Mouse (Mus musculus) kidney, embryonic 14.5 days (tissue): ENCODE measurements at regions not wholly inside any gene's neighbourhood (a gene's known extent, or its start where the extent isn't known, plus 50 kb on each side); places are given as distances from the start of the nearest gene placed in this dataset.

ENCODE experiments used
- ATAC-seq: fragments of 200-750 bp; cut with Nextera tagmentation; 2 replicates; pipeline ENCODE4 v1.8.0; 2017; ENCODE audit warnings: moderate number of reproducible peaks, mild to moderate bottlenecking, moderate TSS enrichment, moderate library complexity; ENCODE audit not compliant: low FRiP score, low TSS enrichment
- H3K27ac ChIP-seq: fragments of 300-500 bp; sonication (generic); 2 replicates; pipeline ENCODE4 v1.5.1; 2014; ENCODE audit warnings: low read depth, mild to moderate bottlenecking, low read length, moderate library complexity, mixed read lengths
- H3K27me3 ChIP-seq: fragments of 300-500 bp; sonication (generic); 2 replicates; pipeline ENCODE4 v1.6.1; 2014; ENCODE audit warnings: mild to moderate bottlenecking, low read length; ENCODE audit not compliant: control insufficient read depth, insufficient read depth
- H3K36me3 ChIP-seq: fragments of 300-500 bp; sonication (generic); 2 replicates; pipeline ENCODE4 v1.6.1; 2014; ENCODE audit warnings: low read length, mixed read lengths; ENCODE audit not compliant: control insufficient read depth, insufficient read depth
- H3K4me1 ChIP-seq: fragments of 300-500 bp; sonication (generic); 2 replicates; pipeline ENCODE4 v1.6.1; 2014; ENCODE audit warnings: low read length, mixed read lengths; ENCODE audit not compliant: control insufficient read depth, insufficient read depth
- H3K4me2 ChIP-seq: fragments of 300-500 bp; sonication (generic); replicated peaks from 2 replicates; pipeline ENCODE4 v1.6.1; 2014; ENCODE audit warnings: low read depth, mild to moderate bottlenecking, low read length
- H3K4me3 ChIP-seq: fragments of 300-500 bp; sonication (generic); 2 replicates; pipeline ENCODE4 v1.5.1; 2014; ENCODE audit warnings: mild to moderate bottlenecking, low read length
- H3K9ac ChIP-seq: fragments of 300-500 bp; sonication (generic); 2 replicates; pipeline ENCODE4 v1.6.1; 2014; ENCODE audit warnings: low read depth, mild to moderate bottlenecking, low read length, moderate library complexity
- H3K9me3 ChIP-seq: fragments of 300-500 bp; sonication (generic); 2 replicates; pipeline ENCODE4 v1.6.1; 2016; ENCODE audit warnings: low read length; ENCODE audit not compliant: control insufficient read depth
- WGBS: fragments of 180-500 bp; shearing (Covaris S2); extraction: QIAGEN DNeasy Blood & Tissue Kit; methylation state at CpG from one replicate; pipeline ENCODE4 v1.1.7; 2014; 5-methylcytosine and 5-hydroxymethylcytosine counted together

DNA sequence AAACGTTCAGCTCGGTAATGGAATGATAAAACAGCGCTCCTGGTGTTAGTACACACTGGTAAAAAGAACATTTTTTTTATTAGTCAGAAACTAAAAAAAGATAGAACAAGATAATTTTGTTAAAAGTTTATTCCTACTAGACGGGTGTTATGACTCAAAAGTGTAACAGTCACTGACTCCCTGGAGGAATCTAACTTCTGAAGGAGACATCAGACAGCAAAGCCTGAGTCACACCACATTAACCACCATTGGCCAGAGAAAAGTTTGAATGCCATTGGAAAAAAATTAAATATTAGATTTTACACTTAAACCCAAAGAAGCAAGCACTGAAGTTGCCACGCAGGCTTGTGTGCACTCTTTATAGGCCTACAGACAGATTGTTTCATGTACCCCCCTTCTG is 205.3 kb downstream of the Nedd1 start:
- Histone ChIP-seq H3K36me3 (no peaks in the 10 kb centered on the region), H3K4me1 (no peaks in the 10 kb centered on the region), H3K27me3 (no peaks in the 10 kb centered on the region), H3K27ac (no peak overlapping the region), H3K9ac (no peak overlapping the region), H3K4me3 (no peak overlapping the region), H3K4me2 (no peak overlapping the region), H3K9me3 (no peaks in the 10 kb centered on the region)
- no peak for ATAC-seq
- WGBS, result 88% methylated on average over 5 of the region's 5 CpGs

DNA sequence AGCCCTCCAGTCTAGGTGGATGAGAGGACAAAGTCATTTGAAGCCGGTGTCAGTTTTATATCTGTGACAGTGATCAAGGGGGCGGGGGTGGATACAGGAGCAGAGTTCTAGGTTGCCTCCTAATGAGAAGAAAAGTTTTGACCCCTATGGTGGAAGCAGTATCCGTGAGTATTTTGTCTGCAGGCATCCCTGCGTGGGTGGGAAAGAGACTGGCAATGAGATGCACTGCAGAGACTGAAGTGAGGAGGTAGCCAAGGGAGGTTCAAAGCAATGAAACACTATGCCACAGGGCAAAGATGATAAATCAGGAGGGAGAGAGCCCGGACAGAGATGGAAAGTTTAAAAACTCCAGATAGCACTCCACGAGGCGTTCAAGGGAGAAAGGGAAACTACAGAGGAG is 210.5 kb downstream of the Nedd1 start:
- no peaks in the 10 kb centered on the region for H3K36me3 ChIP-seq
- H3K9ac ChIP-seq, result no peak overlapping the region
- WGBS, result 37% methylated on average over 7 of the region's 7 CpGs
- no peaks in the 10 kb centered on the region for H3K4me1 ChIP-seq
- no peaks in the 10 kb centered on the region for H3K27me3 ChIP-seq
- ATAC-seq, result peak; percentile 89
- H3K9me3 ChIP-seq, result no peaks in the 10 kb centered on the region
- no peak overlapping the region for H3K4me3 ChIP-seq
- no peak overlapping the region for H3K27ac ChIP-seq
- H3K4me2 ChIP-seq, result no peak overlapping the region

DNA sequence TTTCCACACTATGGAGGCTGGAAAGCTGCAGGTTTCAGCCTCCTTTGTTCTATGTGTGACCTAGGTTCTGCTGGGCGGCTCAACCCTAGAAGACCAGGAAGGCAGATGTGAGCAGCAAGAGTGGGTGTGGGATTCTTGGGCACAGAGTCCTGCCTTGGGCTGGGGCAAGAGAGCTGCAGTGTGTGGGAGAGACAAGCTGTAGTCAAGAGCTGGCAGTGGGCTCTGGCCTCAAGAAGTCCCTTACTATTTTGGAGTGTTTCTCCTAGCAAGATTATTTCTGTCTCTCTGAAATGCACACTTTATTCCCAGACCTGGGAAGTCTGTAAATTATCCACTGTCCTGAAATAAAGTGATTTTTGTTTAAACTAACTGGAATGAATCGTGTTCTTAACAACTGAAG is 211.5 kb downstream of the Nedd1 start:
- Histone ChIP-seq H3K36me3 (no peaks in the 10 kb centered on the region), H3K27ac (no peak overlapping the region), H3K4me3 (no peak overlapping the region), H3K9me3 (no peaks in the 10 kb centered on the region), H3K4me2 (no peak overlapping the region), H3K9ac (no peak overlapping the region), H3K4me1 (no peaks in the 10 kb centered on the region), H3K27me3 (no peaks in the 10 kb centered on the region)
- WGBS, result 71% methylated on average over 2 of the region's 2 CpGs
- ATAC-seq, result no peak

DNA sequence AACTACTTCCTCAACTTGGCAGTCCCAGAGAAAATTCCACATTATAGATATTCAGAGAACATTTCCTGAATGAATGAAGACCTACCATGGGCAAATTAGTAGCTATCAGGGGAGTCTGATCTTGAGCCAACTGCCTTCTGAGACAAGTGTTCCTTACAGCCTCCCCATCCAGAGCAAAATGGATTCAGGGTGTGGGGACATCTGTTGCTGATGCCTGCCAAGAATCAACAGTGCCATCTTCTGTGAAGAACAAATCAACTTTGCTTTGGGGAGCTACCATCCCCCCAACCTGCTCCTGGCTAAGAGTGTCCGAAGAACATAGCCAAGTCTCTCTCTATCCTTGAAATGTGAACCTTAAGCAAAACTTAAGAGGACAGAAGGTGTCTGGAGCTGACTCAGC is 217.9 kb downstream of the Nedd1 start:
- Histone ChIP-seq H3K9ac (no peak overlapping the region), H3K9me3 (no peaks in the 10 kb centered on the region), H3K4me1 (no peaks in the 10 kb centered on the region), H3K4me2 (no peak overlapping the region), H3K27me3 (no peaks in the 10 kb centered on the region), H3K36me3 (no peaks in the 10 kb centered on the region), H3K4me3 (no peak overlapping the region), H3K27ac (no peak overlapping the region)
- ATAC-seq, result no peak
- WGBS, result 90% methylated on average over 1 of the region's 1 CpGs

DNA sequence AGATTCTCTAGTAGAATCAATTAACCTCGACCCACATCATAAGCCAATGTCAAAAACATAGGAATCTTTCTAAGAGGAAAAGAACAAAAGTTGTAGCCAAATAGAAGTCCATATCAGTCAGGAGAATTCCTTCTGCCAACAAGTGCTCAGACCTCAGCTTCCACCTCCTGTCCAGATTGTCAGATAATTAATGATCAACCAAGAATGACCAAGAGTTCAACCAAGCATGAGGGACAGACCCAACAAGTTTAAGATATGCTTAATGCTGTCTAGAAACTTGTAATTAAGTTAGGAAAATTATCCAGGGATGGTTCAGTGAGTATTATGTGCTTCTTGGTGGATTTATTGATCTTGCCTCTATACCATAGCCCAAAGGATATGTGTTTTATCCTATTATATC is 238.6 kb downstream of the Nedd1 start:
- Histone ChIP-seq H3K9me3 (peaks cover 3% of the 10 kb centered on the region; the same call in 1 of the 2 replicates), H3K36me3 (no peaks in the 10 kb centered on the region), H3K27ac (no peak overlapping the region), H3K27me3 (no peaks in the 10 kb centered on the region), H3K9ac (no peak overlapping the region), H3K4me2 (no peak overlapping the region), H3K4me3 (no peak overlapping the region), H3K4me1 (peaks cover 4% of the 10 kb centered on the region; the same call in 1 of the 2 replicates)
- peak; percentile 75; the same call in 1 of the 2 replicates for ATAC-seq
- whole genome bisulfite sequencing, result 49% methylated on average over 1 of the region's 1 CpGs

DNA sequence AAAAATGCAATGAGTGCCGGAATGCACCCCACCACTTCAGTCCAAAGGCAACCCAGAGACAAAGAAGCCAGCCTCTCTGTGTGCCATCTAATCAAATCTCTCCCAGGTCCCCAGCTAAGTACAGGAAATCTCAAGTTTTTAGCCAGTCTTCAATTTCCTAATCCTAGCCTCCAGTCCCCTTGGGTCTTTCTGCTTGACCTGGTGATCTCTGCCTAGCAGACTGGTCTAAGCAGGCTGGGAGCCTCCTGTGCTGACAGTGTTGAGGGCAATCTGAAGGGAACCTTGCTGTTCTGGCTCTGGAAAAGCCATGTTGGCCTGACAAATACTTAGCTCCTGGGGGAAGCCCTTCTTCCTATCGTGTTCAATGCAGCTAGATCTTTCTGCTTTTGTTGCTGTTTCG is 248.9 kb downstream of the Nedd1 start:
- Histone ChIP-seq H3K4me1 (0 out of 2 replicates have a peak, but pooled peaks cover 4% of the 10 kb centered on the region), H3K27ac (no peak overlapping the region), H3K4me3 (no peak overlapping the region), H3K9ac (no peak overlapping the region), H3K27me3 (no peaks in the 10 kb centered on the region), H3K36me3 (no peaks in the 10 kb centered on the region), H3K4me2 (no peak overlapping the region), H3K9me3 (no peaks in the 10 kb centered on the region)
- 49% methylated on average over 3 of the region's 3 CpGs for WGBS
- ATAC-seq, result no peak

DNA sequence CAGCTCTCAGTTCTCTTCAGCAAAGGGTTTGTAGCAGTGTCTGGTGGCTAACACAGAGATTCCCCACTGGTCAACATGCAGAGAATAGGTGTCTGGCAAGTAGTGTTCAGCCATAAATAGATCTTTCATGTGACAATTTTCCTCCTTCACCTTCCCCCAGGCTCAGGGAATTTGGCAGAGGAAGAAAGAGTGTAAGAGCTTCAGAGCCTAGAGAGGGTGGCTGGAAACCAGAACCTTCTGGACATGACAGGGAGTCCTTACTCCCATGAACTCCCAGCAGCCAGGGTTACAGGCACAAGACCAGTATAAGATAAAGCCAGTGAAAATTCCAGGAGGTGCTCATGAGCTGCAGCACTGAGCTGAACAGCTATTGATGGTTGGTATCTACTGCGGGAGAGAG is 251.1 kb downstream of the Nedd1 start:
- Histone ChIP-seq H3K36me3 (no peaks in the 10 kb centered on the region), H3K4me3 (no peak overlapping the region), H3K9ac (no peak overlapping the region), H3K27me3 (no peaks in the 10 kb centered on the region), H3K4me2 (no peak overlapping the region), H3K9me3 (no peaks in the 10 kb centered on the region), H3K4me1 (0 out of 2 replicates have a peak, but pooled peaks cover 4% of the 10 kb centered on the region), H3K27ac (no peak overlapping the region)
- WGBS, result 92% methylated on average over 1 of the region's 1 CpGs
- ATAC-seq, result no peak

DNA sequence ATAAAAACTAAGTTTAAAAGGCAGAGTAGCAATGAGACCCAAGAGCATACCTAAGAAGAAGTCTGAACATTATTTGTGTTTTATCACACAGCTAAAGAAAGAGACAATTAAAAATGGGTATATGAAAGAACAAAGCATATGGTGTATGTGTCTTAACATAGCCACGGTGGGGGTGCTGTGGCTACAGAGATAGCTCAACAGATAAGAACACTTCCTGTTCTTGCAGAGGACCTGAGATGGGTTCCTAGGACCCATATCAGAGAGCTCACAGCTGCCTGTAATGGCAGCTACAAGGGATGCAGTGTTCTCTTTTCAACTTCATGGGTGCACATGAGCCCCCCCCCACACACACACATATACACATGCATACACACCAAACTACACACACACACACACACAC is 267.0 kb downstream of the Nedd1 start:
- no peak overlapping the region for H3K4me2 ChIP-seq
- WGBS, result 72% methylated on average over 1 of the region's 1 CpGs
- H3K4me1 ChIP-seq, result no peaks in the 10 kb centered on the region
- H3K9ac ChIP-seq, result no peak overlapping the region
- no peak overlapping the region for H3K27ac ChIP-seq
- H3K36me3 ChIP-seq, result no peaks in the 10 kb centered on the region
- no peak for ATAC-seq
- no peaks in the 10 kb centered on the region for H3K9me3 ChIP-seq
- no peak overlapping the region for H3K4me3 ChIP-seq
- H3K27me3 ChIP-seq, result no peaks in the 10 kb centered on the region

DNA sequence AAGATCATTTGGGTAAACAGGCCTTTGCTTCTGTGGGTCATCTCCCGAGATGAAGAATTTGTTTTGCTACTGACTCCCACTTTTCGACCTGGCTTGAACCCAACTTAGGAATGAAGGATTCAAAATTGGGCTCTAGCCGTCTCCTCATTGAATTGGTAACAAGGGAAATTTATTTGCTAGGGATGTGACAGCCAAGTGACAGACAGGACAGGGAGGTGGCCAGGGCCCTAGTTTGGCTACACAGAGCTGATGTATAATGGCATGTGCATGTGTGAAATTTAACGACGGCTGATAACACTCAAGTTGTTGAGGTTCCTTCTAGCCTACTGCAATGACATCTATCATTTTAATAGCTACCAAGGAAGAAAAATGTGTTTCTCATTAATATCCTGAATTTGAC is 268.7 kb downstream of the Nedd1 start:
- Histone ChIP-seq H3K36me3 (no peaks in the 10 kb centered on the region), H3K9me3 (no peaks in the 10 kb centered on the region), H3K4me1 (no peaks in the 10 kb centered on the region), H3K4me2 (no peak overlapping the region), H3K9ac (no peak overlapping the region), H3K27me3 (no peaks in the 10 kb centered on the region), H3K4me3 (no peak overlapping the region), H3K27ac (no peak overlapping the region)
- WGBS, result 27% methylated on average over 5 of the region's 5 CpGs
- ATAC-seq, result peak; percentile 73

DNA sequence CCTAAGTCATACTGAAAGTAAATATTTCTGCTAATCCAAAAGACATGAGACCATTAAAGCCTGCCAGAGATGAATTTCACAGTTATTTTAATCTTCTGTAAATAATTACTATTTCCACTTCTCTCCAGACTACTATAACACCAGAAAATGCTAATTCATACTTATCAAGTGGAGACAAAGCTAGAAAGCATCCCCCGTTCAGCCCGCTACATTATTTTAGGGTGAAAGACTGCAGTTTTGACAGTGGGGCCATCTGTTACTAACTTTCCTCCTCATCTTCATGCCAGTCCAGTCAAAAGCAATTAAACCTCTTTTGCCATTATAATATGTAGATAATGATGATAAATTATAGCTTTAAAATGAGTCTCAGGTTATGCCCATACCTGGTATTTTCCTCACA is 276.3 kb downstream of the Nedd1 start:
- WGBS, result 95% methylated on average over 2 of the region's 2 CpGs
- H3K9ac ChIP-seq, result no peak overlapping the region
- no peak for ATAC-seq

More for the DNA sequence above, 276.3 kb downstream of the Nedd1 start:
- Histone ChIP-seq H3K4me1 (no peaks in the 10 kb centered on the region), H3K27ac (no peak overlapping the region), H3K9me3 (no peaks in the 10 kb centered on the region), H3K27me3 (no peaks in the 10 kb centered on the region), H3K4me3 (no peak overlapping the region), H3K36me3 (no peaks in the 10 kb centered on the region), H3K4me2 (no peak overlapping the region)
